Mouse (Mus musculus) kidney, adult 18-20 months (tissue): ENCODE results near the gene Omd.
"Not testable (repeated sequence)": the region's sequence is repeated elsewhere in the genome, so short reads cannot be mapped to it uniquely, and the experiment has no call there.

Experiments used
- DNase-seq: peaks from one replicate; pipeline ENCODE4 v3.0.0; 2021

Gene Omd

GRCm38 (mm10) chr13:49581541-49582530 lies at the start of gene Omd:
TSS of gene Omd (plus strand) at chr13:49582462.
- DNase-seq = no peak

GRCm38 (mm10) chr13:49536946-49537345 lies 45.3 kb upstream of the Omd start:
- no peak for DNase-seq

- DNase-seq = no peak
Measured at GRCm38 (mm10) chr13:49538693-49539092, 43.6 kb upstream of the Omd start.

GRCm38 (mm10) chr13:49544279-49544678 lies 38.0 kb upstream of the Omd start, which contains the start of gene Aspn:
TSS of gene Aspn (plus strand) at chr13:49544443.
- no peak for DNase-seq

GRCm38 (mm10) chr13:49545646-49546045 lies 36.6 kb upstream of the Omd start:
- no peak for DNase-seq

- DNase-seq = no peak
Measured at GRCm38 (mm10) chr13:49546517-49546916, 35.7 kb upstream of the Omd start.

- DNase-seq = no peak
Measured at GRCm38 (mm10) chr13:49547563-49548150, 34.6 kb upstream of the Omd start.

GRCm38 (mm10) chr13:49549616-49550015 lies 32.6 kb upstream of the Omd start:
- no peak for DNase-seq

- DNase-seq = no peak
Measured at GRCm38 (mm10) chr13:49554519-49554918, 27.7 kb upstream of the Omd start.

- no peak for DNase-seq
Measured at GRCm38 (mm10) chr13:49556203-49556602, 26.1 kb upstream of the Omd start.

- no peak for DNase-seq
Measured at GRCm38 (mm10) chr13:49556924-49557323, 25.3 kb upstream of the Omd start.

GRCm38 (mm10) chr13:49559185-49559584 lies 23.1 kb upstream of the Omd start:
- DNase-seq = peak; percentile 51

- DNase-seq = no peak
Measured at GRCm38 (mm10) chr13:49560886-49561285, 21.4 kb upstream of the Omd start.

- no peak for DNase-seq
Measured at GRCm38 (mm10) chr13:49564347-49564746, 17.9 kb upstream of the Omd start.

GRCm38 (mm10) chr13:49570371-49570770 lies 11.9 kb upstream of the Omd start:
- no peak for DNase-seq

- DNase-seq = no peak
Measured at GRCm38 (mm10) chr13:49571418-49571817, 10.8 kb upstream of the Omd start.

GRCm38 (mm10) chr13:49583859-49584258 lies 1.6 kb downstream of the Omd start:
- DNase-seq = no peak

- DNase-seq = peak; percentile 27
Measured at GRCm38 (mm10) chr13:49584307-49585005, 2.2 kb downstream of the Omd start.

- no peak for DNase-seq
Measured at GRCm38 (mm10) chr13:49586062-49586461, 3.8 kb downstream of the Omd start.

- not testable (repeated sequence) for DNase-seq
Measured at GRCm38 (mm10) chr13:49602541-49602940, 20.3 kb downstream of the Omd start.

GRCm38 (mm10) chr13:49603603-49604002 lies 21.3 kb downstream of the Omd start:
- no peak for DNase-seq

GRCm38 (mm10) chr13:49607714-49608113 lies 25.5 kb downstream of the Omd start, which contains the start of gene Ogn:
TSS of gene Ogn (plus strand) at chr13:49608046.
- DNase-seq = no peak

GRCm38 (mm10) chr13:49608589-49609322 lies 26.5 kb downstream of the Omd start:
- no peak for DNase-seq
